Mouse (Mus musculus) left cerebral cortex, adult 11 months (tissue): ENCODE results near the gene Sdc4.

ENCODE experiments used
- DNase-seq: peaks from one replicate; pipeline ENCODE4 v3.0.0; 2022; ENCODE audit warnings: low spot score

Gene Sdc4

DNA sequence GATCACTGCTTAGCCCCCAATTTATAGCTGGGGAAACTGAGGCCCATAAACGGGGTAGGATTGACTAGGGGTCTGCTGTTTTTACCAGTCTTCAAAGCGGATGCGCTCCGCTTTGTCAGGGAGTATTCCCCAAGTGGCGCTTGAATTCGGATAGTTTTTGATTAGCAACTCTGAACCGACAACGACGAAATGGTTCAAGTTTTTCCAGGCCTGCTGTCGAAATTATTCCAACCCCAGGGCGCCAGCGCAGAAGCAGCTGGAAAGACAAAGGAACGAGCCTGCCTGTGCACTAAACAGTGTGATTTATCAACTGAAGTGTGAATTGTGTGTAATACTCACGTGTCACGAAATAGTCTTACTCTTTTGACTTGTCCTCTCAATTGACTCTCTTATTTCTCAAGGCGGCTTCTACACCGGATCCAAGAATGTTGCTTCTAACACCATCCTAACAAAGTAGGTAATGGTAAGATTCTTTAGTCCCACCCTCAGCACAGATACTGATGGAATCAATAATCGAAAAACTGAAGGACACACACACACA, at the start of gene Sdc4:
Gene Sdc4 (minus strand): TSS at position 428 of the 541 bp plus-strand sequence.
- DNase-seq = no peak

DNA sequence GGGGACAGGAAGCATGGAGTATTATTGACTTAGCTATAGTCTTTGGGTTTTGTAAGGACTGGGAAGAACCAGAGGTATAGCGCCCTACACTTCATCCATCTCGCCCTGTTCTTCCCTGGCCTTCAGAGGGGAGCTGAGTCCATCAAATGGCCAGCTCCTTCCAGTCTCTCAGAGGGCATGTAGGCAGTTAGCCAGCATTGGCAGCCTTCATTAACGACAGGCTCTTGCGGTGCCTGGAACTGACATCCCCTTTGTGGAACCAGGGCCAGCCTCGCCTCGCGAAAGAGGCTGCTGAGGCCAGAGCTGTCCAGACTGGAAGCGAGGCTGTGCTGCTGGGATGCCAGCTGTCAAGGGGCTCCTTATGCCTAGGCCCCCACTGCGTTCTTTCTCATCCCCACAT, 44.1 kb upstream of the Sdc4 start:
- peak; percentile 64 for DNase-seq

DNA sequence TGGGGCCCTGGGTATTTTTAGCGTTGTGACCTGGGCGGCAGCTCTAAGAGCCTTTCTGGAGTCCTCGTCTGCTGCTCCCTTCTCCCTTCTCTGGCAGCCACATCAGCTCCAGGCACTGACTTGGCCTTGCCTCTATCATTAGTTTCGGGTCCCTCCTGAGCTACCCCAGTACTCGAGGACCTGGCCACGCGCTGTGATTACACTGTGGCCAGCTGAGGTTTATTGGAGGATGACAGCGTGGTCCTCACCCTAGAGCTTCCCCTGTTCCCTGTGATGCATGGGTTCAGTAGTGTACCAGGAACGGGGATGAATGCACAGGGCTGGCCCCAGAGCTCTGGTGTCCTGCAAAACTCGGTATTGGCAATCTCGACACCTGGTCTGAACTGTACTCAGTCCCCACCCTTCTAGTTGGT, 43.4 kb upstream of the Sdc4 start:
- no peak for DNase-seq

- DNase-seq = peak; percentile 81
These were observed 42.8 kb upstream of the Sdc4 start for GRCm38 (mm10) chr2:164486258-164487114.

- no peak for DNase-seq
These were observed 42.1 kb upstream of the Sdc4 start, which contains the start of gene Dbndd2 for GRCm38 (mm10) chr2:164485681-164486257. TSS of gene Dbndd2 (plus strand) at chr2:164486106.

GRCm38 (mm10) chr2:164473624-164474023, 29.9 kb upstream of the Sdc4 start, which contains the start of gene Trp53tg5:
TSS of gene Trp53tg5 (minus strand) at chr2:164473724.
- DNase-seq = no peak

DNA sequence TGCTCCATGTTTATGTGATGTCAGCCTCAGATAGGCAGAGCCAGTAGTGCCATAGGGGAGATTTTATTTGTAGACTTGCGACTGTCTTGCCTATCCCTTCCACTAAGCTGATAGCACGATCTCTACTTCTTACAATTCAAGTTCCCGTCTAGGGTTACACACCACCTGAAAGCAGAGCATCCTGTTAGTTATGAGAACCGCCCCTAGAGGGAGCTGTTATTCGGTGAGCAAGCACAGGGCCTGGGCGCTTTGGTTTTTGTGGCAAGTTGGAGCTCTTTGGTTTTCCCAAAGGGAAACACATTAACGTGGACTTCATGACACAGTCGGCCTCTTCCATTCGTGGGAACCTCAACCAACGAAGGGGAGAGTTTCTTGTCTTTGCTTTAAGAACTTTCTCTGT, 26.6 kb upstream of the Sdc4 start:
- no peak for DNase-seq

GRCm38 (mm10) chr2:164466787-164467186, 23.1 kb upstream of the Sdc4 start:
- DNase-seq = no peak

DNA sequence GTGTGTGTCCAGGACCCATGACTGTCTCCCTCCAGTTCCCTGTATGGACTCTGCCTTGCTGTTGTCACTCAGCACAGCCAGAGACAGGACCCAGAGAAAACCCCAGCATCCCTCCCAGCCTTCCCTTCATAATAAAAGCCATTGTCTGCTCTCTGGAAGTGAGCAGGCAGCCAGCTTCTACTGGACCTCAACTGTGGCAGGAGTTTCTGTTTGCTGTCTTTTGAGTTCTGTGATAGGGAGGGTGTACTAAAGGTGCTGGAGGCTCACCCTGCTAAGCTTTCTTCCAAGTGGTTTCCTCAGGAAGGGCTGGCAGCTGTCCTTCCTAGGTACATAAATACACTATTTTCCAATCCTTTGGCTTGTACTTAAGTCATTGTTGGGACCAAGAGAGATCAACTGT, 21.5 kb upstream of the Sdc4 start:
- DNase-seq = no peak

GRCm38 (mm10) chr2:164460745-164461551, 17.3 kb upstream of the Sdc4 start, which contains the start of gene Gm20458:
TSS of gene Gm20458 (plus strand) at chr2:164460967.
- peak; percentile 96 for DNase-seq

DNA sequence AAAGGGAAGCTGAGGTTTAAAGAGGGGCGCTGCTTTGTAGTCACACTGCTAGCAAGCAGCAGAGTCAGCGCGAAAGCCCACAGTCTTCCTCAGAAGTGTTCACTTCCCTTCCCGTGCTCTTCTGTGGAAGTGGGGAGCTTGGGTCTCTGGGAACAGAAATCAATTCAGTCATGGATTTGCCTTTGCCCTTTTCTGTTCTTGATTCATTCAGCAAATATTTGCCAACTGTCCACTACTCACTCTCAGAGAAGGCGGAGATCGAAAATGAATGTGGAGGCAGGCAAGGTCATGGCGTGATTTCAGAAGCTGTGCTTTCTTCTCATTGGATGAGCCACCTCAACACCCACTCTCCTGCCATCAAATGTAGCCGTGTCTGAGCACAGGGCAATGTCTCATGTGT, 14.8 kb upstream of the Sdc4 start:
- DNase-seq = no peak

DNA sequence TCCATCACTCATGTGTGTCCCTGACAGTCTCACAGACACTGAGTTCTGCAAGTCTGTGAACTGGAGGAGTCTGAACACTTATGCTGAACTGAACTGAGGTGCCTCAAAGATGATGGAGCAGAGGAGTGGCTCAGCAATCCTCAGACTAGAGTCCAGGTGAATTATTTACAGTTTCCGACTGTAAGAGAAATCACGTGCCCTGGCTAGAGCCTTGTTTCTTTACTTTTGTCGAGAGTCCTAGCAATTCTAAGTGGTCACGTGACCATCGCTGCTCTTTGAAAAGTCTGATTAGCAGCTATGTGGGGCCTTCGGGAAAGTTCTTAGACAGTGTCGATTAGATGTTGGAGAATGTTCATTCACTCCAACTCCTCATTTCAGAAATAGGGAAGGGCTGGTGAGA, 14.3 kb upstream of the Sdc4 start:
- DNase-seq = no peak

- no peak for DNase-seq
These were observed 13.2 kb upstream of the Sdc4 start, which contains the start of gene Sys1 for GRCm38 (mm10) chr2:164456864-164457300. TSS of gene Sys1 (plus strand) at chr2:164456964.

- DNase-seq = no peak
These were observed 12.7 kb upstream of the Sdc4 start for GRCm38 (mm10) chr2:164456413-164456812.

DNA sequence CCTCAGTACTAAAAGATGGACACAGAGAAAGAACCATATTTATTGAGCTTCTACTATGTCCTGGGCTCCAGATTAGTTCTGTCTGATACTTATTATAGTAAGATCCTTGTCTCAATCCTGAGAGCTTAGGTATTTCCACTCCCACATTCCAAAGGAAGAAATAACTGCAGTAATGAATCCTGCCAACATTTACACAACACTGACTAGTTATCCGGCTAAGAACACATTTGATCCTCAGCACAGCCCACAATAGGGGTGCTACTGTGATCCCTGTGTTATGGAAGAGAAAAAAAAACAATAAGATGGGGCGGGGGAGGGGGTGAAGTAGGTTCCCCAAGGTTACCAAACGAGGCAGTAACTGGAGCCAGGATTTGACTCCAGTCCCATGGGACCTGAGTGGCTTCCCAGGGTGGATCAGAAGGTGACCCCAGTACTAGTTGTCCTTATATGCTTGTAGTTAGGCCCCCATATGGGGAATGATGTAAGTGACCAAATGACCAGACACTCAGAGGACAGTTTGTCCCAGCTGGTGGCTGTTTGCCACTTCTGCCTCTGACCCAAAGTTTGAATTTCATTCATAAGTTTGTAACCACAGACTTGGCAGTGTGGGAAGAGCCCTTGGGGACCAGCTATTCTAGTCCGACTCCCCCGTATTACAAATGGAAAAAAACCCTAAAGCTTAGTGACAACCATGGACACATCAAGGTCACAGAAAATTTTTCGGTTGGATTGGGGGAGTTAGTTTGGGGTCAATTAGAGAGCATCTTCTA, 11.9 kb upstream of the Sdc4 start:
- no peak for DNase-seq

DNA sequence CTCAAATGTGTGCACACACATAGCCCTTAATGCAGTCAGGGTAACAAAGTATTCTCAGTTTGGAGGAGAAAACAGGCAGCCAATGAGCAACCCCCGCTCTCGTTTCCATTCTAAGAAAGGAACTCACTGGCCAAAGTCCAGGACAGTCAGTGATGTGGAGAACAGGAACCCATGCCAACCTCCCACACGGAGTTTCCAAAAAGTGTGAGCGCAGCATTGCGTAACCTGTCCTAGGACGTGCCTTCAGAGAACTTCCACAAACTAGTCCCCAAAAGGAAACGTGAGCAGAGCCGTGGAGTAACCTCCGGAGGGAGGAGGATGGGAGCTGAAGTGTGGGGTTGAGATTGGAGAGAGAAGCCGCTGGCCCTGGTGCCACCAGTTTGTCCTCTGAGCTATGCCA, 11.2 kb upstream of the Sdc4 start:
- peak; percentile 65 for DNase-seq

DNA sequence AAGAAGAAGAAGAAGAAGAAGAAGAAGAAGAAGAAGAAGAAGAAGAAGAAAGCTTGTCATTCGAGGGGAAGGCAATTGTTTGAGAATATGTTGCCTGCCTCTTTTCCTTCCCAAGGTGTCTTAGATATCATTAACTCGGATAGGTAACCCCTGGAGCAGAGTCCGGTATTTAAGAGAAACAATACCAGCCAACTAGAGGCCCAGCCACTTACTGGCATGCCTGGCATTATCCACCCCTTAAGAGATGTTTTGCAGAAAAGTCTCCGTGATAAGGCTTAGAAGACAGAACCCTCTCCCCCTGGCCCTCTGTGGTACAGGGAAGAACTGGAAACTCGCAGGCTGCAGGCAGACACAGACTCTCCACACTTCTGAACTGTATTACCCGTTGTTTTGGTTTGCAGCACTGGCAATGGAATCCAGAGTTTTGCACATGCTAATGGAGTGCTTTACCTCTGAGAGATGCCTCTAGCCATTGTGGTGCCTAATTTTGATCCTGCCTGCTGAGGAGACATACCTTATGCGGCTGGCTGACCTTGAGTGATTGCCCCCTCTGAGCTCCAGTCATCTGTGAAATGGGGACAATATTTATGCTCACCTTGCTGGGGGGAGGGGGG, 10.3 kb upstream of the Sdc4 start:
- no peak for DNase-seq

DNA sequence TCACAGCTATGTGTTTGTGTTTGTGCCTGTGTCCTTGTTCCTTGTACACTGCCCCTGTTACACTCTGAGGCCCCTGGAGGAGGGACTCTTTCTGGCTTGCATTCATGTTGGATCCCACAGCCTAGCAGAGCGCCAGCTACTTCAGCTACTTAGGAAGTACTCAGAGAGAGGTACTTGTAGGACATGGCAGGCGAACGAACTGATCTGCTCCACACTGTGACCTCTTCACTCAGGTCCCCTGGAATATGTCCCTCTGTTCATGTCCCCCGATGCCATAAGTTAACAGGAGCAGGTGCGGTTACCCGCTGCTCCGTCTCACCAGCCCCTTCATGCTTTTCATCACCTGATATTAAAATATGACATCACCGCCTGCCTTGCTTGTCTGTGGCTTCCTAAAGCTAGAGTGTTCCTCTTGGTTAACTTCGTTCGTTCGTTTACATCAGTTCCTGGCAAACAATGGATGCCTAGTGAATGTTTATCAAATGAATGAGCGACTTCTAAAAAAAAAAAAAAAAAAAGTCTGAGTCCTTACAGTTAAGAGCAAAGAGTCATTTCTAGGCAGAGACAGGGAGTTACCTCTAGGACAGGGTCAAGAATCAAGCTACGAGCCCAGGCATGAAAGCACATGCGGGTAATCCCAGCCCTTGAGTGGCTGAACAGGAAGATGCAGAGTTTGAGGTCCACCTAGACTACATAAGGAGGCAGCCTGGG, 9.5 kb upstream of the Sdc4 start:
- no peak for DNase-seq

GRCm38 (mm10) chr2:164452000-164452676, 8.5 kb upstream of the Sdc4 start:
- DNase-seq = no peak
